Mouse (Mus musculus) hindbrain, embryonic 12.5 days (tissue): ENCODE results near the gene Nr6a1. TPM values are rescaled to one million over a fixed set of nuclear protein-coding genes. Genes with fewer than 3 reads are reported as not detected.

ENCODE experiments used
- ATAC-seq: fragments of 200-750 bp; cut with Nextera tagmentation; 2 replicates; pipeline ENCODE4 v1.8.0; 2017; ENCODE audit warnings: moderate TSS enrichment; ENCODE audit not compliant: low FRiP score
- H3K27ac ChIP-seq: fragments of 300-500 bp; sonication (generic); 2 replicates; pipeline ENCODE4 v1.5.1; 2016; ENCODE audit warnings: mild to moderate bottlenecking
- H3K27me3 ChIP-seq: fragments of 300-500 bp; sonication (generic); 2 replicates; pipeline ENCODE4 v1.6.1; 2016; ENCODE audit warnings: mild to moderate bottlenecking
- H3K36me3 ChIP-seq: fragments of 300-500 bp; sonication (generic); 2 replicates; pipeline ENCODE4 v1.6.1; 2016; ENCODE audit warnings: mild to moderate bottlenecking
- H3K4me1 ChIP-seq: fragments of 300-500 bp; sonication (generic); 2 replicates; pipeline ENCODE4 v1.6.1; 2016
- H3K4me2 ChIP-seq: fragments of 300-500 bp; sonication (generic); replicated peaks from 2 replicates; pipeline ENCODE4 v1.6.1; 2016; ENCODE audit warnings: mild to moderate bottlenecking
- H3K4me3 ChIP-seq: fragments of 300-500 bp; sonication (generic); 2 replicates; pipeline ENCODE4 v1.5.1; 2016; ENCODE audit warnings: mild to moderate bottlenecking
- H3K9ac ChIP-seq: fragments of 300-500 bp; sonication (generic); 2 replicates; pipeline ENCODE4 v1.6.1; 2016; ENCODE audit warnings: mild to moderate bottlenecking, moderate library complexity
- H3K9me3 ChIP-seq: fragments of 300-500 bp; sonication (generic); replicated peaks from 2 replicates; pipeline ENCODE4 v1.6.1; 2016; ENCODE audit warnings: mild to moderate bottlenecking
- WGBS: fragments of 180-500 bp; shearing (Covaris S2); methylation state at CpG from one replicate; pipeline ENCODE4 v1.1.7; 2016; 5-methylcytosine and 5-hydroxymethylcytosine counted together
- polyA plus RNA-seq: library from polyadenylated mRNA; unstranded; fragments of >200 nt; fragmentation: Nextera tagmentation; extraction: Ambion mirVana; gene quantifications from 2 replicates; pipeline ENCODE4 v1.2.1, GENCODE M21; 2016

Gene Nr6a1
- polyA plus RNA-seq, 1 experiment from 2014 or later, result 3.8 TPM

DNA sequence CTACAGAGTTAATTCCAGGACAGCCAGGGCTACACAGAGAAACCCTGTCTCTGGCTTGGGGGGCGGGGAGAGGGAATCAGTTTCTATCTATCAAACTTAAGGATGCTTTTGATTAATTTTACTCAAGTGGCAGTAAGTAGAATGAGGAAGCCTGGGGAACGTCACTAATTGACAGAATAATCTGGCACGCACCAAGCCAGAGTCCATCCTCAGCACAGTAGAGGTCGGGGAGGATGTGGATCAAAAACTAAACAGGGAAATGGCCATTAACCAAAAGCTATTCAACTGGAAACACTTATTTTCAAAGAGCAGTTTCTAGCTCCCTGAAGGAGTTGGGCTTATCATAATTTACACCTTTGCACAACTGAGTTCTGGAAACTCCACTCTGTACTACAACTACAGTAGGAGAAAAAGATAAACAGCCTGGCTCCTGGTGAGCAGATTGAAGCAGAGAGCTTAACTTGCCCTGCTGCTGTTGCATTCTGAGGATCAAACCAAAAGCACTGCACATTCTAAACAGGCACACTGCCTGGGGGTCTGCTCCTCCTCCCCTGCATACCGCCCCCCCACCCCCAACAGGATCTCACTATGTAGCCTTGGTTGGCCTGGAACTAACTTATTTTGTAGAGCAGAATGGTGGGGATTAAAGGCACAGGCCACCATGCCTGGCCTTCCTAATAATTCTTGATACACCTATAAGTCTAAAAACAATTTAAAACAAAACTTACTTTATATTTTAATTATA, 141.1 kb downstream of the Nr6a1 start:
- Histone ChIP-seq H3K4me3 (no peak overlapping the region), H3K9me3 (no peaks in the 10 kb centered on the region), H3K27ac (no peak overlapping the region), H3K27me3 (no peaks in the 10 kb centered on the region), H3K4me2 (no peak overlapping the region), H3K4me1 (peaks cover 17% of the 10 kb centered on the region), H3K9ac (no peak overlapping the region), H3K36me3 (no peaks in the 10 kb centered on the region)
- ATAC-seq, result no peak
- WGBS, result 30% methylated on average over 5 of the region's 5 CpGs

DNA sequence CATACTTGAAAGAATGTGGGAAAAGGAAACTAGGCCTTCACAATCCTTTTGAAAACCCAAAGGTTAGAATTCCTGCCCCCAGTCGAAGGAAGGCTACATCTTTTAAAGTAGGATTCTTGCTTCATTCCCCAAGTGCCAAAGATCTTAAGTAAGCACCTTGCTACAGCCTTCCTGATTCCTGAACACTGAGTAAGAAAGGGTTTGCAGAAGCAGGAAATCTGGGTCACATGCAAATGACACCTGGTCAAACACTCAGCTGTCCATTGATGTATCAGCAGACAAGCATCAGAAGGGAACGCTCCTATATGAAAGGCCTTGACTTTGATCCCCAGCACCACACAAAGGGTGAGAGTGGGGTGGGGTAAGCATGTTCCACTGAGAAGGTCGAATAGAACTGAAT, 142.4 kb downstream of the Nr6a1 start:
- H3K9ac ChIP-seq, result no peak overlapping the region
- H3K4me2 ChIP-seq, result no peak overlapping the region
- H3K4me1 ChIP-seq, result peaks cover 17% of the 10 kb centered on the region
- no peaks in the 10 kb centered on the region for H3K27me3 ChIP-seq
- no peak overlapping the region for H3K27ac ChIP-seq
- no peak overlapping the region for H3K4me3 ChIP-seq
- no peak for ATAC-seq
- H3K9me3 ChIP-seq, result no peaks in the 10 kb centered on the region
- WGBS, result 51% methylated on average over 3 of the region's 3 CpGs
- H3K36me3 ChIP-seq, result no peaks in the 10 kb centered on the region

DNA sequence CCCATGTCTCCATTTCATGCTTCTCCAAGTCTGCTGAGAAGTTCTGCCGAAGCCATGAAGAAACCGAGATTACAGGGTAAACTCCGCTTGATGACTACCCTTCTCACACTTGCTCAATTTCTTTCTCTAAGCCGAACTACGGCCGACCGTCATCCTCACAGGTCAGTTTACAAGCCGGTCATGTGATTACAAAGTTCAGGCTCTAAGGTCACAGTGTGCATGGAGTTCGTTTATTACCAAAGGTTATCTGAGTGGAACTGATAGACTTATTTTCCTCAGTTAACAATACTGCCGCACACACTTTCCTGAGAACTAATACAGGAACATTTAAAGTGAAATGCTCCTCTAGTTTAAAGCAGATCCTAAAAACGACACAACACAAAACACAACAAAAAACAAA, 143.1 kb downstream of the Nr6a1 start:
- Histone ChIP-seq H3K9me3 (no peaks in the 10 kb centered on the region), H3K36me3 (no peaks in the 10 kb centered on the region), H3K4me3 (no peak overlapping the region), H3K27ac (no peak overlapping the region), H3K9ac (no peak overlapping the region), H3K4me2 (peak overlapping the region; percentile 13; the same call in 1 of the 2 replicates), H3K4me1 (peaks cover 17% of the 10 kb centered on the region), H3K27me3 (no peaks in the 10 kb centered on the region)
- 10% methylated on average over 11 of the region's 11 CpGs for WGBS
- ATAC-seq, result no peak

DNA sequence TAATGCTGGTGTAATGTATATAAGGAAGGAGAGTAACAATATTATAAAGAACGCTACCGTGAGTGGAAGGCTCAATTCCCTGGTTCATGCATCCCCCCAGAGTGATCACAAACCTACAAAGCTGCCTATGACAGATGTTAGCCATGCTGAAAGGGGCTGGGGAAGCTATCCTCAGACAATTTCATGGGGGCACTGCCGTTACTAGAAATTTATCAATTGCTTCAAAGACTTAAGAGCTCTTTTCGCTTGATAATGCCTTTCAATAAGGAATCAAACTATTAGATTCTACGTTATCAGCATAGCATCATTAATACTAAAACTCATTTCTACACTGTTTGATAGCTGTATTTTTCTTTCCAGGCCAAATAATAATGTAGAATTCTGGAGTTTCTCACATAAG, 144.1 kb downstream of the Nr6a1 start:
- no peak for ATAC-seq

DNA sequence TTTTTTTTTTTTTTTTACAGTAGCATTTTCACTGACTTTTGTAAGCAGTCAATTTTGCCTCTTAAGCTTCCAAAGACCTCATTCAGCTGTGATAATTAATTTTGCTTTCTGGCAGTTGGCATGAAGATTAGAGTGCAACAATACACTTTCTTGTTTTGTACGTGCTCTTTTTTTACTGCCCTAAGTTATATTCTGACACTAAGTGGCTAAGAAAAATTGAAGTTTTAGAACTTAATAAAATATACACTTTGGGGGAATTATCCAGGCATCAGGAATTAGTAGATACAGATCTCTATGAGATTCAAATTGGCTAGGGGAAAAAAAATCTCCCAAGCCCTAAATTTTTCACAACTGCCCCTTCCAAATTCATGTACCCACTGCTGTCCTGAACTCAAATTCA, 144.8 kb downstream of the Nr6a1 start:
- H3K9me3 ChIP-seq, result no peaks in the 10 kb centered on the region
- no peak overlapping the region for H3K27ac ChIP-seq
- H3K4me1 ChIP-seq, result peaks cover 17% of the 10 kb centered on the region
- H3K4me3 ChIP-seq, result no peak overlapping the region
- H3K36me3 ChIP-seq, result no peaks in the 10 kb centered on the region
- no peaks in the 10 kb centered on the region for H3K27me3 ChIP-seq
- WGBS, result 2% methylated on average over 1 of the region's 1 CpGs
- 0 out of 2 replicates have a peak overlapping the region, but pooled peaks have one; percentile 32 for H3K4me2 ChIP-seq
- ATAC-seq, result no peak
- no peak overlapping the region for H3K9ac ChIP-seq

More for the DNA sequence above, 144.1 kb downstream of the Nr6a1 start:
- Histone ChIP-seq H3K27ac (0 out of 2 replicates have a peak overlapping the region, but pooled peaks have one; percentile 44), H3K9ac (no peak overlapping the region), H3K27me3 (no peaks in the 10 kb centered on the region), H3K4me2 (no peak overlapping the region), H3K36me3 (no peaks in the 10 kb centered on the region), H3K9me3 (no peaks in the 10 kb centered on the region), H3K4me1 (peaks cover 17% of the 10 kb centered on the region), H3K4me3 (no peak overlapping the region)
- 19% methylated on average over 5 of the region's 5 CpGs for WGBS

DNA sequence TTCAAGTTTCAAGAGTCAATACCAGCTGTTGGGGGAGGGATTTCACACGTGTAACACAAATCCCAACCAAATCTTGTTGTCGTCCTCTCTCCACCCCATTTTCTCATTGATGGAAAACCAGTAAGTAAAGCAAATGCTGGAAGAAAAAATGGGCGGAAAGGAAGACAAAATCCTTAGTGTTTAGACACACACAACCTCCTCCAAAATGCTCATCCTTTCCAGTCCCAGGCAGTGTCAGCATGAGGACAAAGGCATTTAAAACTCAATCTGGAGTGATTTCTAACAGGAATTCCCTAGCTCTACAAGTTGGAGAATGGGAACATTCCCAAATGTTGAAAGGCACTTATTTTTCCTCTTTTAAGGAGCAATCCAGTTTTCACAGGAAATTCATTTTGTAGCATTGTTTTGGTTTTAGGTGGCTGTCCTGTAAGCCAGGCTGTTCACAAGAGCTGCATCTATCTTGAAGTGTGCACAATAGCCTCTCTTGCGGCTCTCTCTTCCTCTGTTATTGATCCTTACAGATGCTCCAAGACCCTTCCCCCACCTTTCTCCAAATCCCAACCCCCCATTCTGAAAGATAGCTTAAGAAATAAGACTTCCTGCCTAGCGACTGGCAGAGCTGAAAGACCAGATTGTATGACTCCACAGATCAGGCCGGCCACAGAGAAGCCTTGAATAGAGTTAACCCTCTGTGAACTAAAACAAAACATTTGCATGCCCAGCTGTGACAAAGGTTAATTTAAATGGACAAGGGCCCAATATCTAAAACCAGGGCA, 145.4 kb downstream of the Nr6a1 start:
- peak overlapping the region; percentile 32; the same call in 1 of the 2 replicates for H3K4me2 ChIP-seq
- no peak overlapping the region for H3K9ac ChIP-seq
- 4% methylated on average over 6 of the region's 6 CpGs for WGBS
- peak; percentile 68 for ATAC-seq
- no peaks in the 10 kb centered on the region for H3K9me3 ChIP-seq
- H3K27me3 ChIP-seq, result no peaks in the 10 kb centered on the region
- no peak overlapping the region for H3K4me3 ChIP-seq
- H3K36me3 ChIP-seq, result no peaks in the 10 kb centered on the region
- H3K4me1 ChIP-seq, result peaks cover 17% of the 10 kb centered on the region
- peak overlapping the region; percentile 67 for H3K27ac ChIP-seq

DNA sequence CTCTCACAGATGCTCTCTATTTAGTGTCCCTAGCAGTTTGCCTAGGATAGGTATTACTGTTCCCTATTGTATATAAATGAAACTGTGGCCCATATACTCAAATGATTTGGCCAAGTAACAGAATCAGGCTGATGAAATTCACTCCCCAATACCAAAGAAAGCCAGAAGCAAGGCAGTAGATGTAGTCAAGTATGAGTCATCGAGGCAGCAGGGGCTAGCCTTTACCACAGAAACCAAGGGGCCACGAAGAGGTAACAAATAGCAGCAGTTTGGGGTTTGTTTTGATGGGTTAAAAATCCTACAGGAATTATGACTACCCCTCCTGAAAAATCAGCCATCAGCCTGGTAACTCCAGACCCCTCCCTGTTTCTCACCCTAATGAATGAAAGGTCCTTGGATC, 147.5 kb downstream of the Nr6a1 start:
- Histone ChIP-seq H3K9ac (no peak overlapping the region), H3K9me3 (no peaks in the 10 kb centered on the region), H3K4me1 (peaks cover 17% of the 10 kb centered on the region), H3K36me3 (no peaks in the 10 kb centered on the region), H3K4me2 (no peak overlapping the region), H3K27ac (no peak overlapping the region), H3K27me3 (no peaks in the 10 kb centered on the region), H3K4me3 (no peak overlapping the region)
- ATAC-seq, result no peak
- 85% methylated on average over 2 of the region's 2 CpGs for WGBS

DNA sequence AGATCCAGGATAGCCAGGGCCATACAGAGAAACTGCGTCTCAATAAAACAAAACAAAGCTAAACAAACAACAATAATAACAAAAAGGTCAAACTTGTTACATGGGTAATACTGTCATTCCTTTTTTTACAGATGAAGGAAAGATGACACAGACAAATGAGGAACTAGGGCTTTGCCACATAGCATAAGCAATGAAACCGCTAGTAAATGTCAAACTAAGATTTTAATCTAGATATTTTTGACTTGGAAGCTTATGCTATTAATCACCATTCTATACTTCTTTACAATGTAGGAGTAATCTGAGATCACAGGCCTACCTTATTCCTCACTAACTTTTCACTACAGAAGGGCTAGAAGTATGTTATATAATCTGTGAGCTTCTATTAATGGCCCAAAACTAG, 150.2 kb downstream of the Nr6a1 start:
- H3K4me3 ChIP-seq, result no peak overlapping the region
- H3K4me1 ChIP-seq, result peaks cover 6% of the 10 kb centered on the region
- no peak overlapping the region for H3K4me2 ChIP-seq
- H3K27ac ChIP-seq, result no peak overlapping the region
- no peak for ATAC-seq
- 85% methylated on average over 2 of the region's 2 CpGs for WGBS
- H3K9me3 ChIP-seq, result no peaks in the 10 kb centered on the region
- no peak overlapping the region for H3K9ac ChIP-seq
- no peaks in the 10 kb centered on the region for H3K27me3 ChIP-seq
- no peaks in the 10 kb centered on the region for H3K36me3 ChIP-seq

DNA sequence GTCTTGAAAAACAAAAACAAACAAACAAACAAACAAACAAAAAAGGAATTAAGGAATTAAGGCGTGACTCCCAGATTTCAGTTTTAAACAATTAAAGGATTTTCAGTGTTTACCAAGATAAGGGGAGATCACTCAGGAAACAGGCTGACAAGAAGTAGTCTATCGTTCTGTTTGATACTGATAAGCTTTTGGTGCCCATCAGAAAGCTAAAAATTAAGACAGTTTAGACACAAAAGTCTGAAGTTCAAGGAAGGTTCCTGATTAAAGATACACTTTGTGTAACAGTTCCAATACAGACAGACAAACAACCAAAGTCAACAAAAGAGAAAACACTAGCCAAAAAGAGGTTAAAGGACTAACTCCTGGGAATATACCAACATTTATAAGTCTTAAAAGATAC, 152.6 kb downstream of the Nr6a1 start:
- ATAC-seq, result no peak
- no peaks in the 10 kb centered on the region for H3K9me3 ChIP-seq
- no peak overlapping the region for H3K27ac ChIP-seq
- no peak overlapping the region for H3K9ac ChIP-seq
- H3K36me3 ChIP-seq, result no peaks in the 10 kb centered on the region
- H3K4me3 ChIP-seq, result no peak overlapping the region
- H3K27me3 ChIP-seq, result no peaks in the 10 kb centered on the region
- no peaks in the 10 kb centered on the region for H3K4me1 ChIP-seq
- 95% methylated on average over 2 of the region's 2 CpGs for WGBS
- H3K4me2 ChIP-seq, result no peak overlapping the region

DNA sequence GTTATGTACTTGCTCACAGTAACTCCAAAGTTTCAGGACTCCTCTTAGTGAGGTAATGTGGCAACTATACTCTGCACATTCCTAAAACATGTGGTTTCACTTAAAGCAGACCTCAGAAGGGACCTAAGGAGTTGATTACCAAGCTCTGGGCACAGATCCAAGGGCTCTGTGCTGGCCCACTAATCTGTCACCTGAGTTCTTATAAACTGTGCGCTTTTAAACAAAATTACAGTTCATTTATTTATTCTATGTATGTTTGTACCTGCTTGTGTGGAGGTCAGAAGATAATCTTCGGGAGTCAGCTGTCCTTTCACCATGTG, 156.1 kb downstream of the Nr6a1 start:
- H3K4me1 ChIP-seq, result no peaks in the 10 kb centered on the region
- no peak for ATAC-seq
- WGBS, result 72% methylated on average over 2 of the region's 2 CpGs
- no peaks in the 10 kb centered on the region for H3K36me3 ChIP-seq
- no peak overlapping the region for H3K4me3 ChIP-seq
- H3K27me3 ChIP-seq, result no peaks in the 10 kb centered on the region
- H3K9me3 ChIP-seq, result no peaks in the 10 kb centered on the region
- H3K4me2 ChIP-seq, result no peak overlapping the region
- H3K9ac ChIP-seq, result no peak overlapping the region
- H3K27ac ChIP-seq, result no peak overlapping the region

DNA sequence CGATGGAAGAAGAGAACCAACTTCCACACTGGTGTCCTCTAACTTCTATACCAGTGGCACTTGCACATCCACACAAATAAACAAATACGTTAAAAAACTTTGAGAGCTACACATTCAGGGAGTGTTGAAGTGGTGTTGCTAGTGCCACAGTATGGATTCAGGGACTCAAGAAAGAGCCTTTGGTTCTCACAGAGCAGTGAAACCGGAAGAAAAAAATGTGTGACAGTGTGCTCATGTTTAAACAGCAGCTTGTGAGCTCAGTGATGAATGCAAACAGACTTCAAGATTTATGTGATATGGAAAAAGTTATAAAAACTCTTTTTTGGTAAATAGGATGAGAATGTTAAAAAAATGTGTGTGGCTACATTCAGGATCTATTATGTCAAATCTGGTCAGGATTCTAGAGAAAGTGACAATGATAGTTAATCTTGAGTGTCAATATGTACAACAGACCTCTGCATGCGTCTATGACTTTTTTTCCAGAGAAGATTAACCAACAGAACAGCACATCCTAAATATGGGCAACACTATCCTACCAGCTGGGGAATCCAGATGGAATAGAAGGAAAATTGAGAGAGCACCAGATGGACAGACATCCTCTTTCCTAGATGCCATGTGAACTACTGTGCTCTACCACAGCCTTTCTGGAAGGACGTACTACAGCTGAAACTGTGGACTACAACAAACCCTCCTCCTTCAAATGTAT, 156.6 kb downstream of the Nr6a1 start:
- H3K9ac ChIP-seq, result no peak overlapping the region
- H3K4me3 ChIP-seq, result no peak overlapping the region
- H3K9me3 ChIP-seq, result no peaks in the 10 kb centered on the region
- no peak overlapping the region for H3K27ac ChIP-seq
- no peaks in the 10 kb centered on the region for H3K4me1 ChIP-seq
- no peak overlapping the region for H3K4me2 ChIP-seq
- no peak for ATAC-seq
- H3K36me3 ChIP-seq, result no peaks in the 10 kb centered on the region
- H3K27me3 ChIP-seq, result no peaks in the 10 kb centered on the region
- 75% methylated on average over 5 of the region's 5 CpGs for WGBS

DNA sequence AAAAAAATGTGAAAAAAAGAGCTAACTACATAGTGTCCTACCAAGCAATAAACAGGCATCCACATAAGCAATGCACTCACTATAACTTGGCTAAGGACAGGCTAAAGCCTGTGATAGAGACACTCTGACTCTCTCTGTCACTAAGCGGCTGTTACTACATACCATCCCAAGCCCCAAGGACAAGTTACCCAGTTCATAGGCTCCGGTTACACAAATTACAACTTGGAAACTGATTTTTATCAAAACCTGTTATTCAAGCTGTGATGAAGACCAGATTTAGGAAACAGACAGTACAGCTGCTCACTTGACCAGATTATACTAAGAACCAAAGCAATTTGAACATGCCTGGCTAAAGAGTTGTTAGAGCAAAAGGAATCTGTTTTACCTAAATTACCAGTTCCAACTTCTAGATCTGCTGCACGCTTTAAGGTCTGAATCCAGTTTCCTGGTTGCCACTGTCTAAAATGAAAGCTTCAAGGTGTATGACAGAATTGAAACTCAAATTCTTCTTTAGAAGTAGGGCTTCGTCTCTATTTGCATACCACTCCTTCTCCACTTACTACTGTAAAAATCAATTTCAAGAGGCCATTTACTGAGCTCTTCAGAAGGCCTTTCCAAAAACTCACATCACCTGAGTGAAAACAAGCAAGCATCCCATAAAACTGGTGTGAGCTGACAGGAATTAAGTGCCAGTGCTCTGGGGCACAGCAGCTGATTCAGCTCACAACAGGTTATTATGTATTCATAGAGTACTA, 160.1 kb downstream of the Nr6a1 start:
- no peak for ATAC-seq
- H3K36me3 ChIP-seq, result no peaks in the 10 kb centered on the region
- no peaks in the 10 kb centered on the region for H3K4me1 ChIP-seq
- H3K4me2 ChIP-seq, result no peak overlapping the region
- 78% methylated on average over 4 of the region's 4 CpGs for WGBS
- no peak overlapping the region for H3K27ac ChIP-seq
- no peak overlapping the region for H3K4me3 ChIP-seq
- no peaks in the 10 kb centered on the region for H3K9me3 ChIP-seq
- no peak overlapping the region for H3K9ac ChIP-seq
- H3K27me3 ChIP-seq, result no peaks in the 10 kb centered on the region
